Mouse (Mus musculus): ENCODE measurements around the gene Rhbdl2.
A peak's percentile ranks its signal among the peaks of the same experiment; 100 is the strongest.

Gene Rhbdl2

DNA sequence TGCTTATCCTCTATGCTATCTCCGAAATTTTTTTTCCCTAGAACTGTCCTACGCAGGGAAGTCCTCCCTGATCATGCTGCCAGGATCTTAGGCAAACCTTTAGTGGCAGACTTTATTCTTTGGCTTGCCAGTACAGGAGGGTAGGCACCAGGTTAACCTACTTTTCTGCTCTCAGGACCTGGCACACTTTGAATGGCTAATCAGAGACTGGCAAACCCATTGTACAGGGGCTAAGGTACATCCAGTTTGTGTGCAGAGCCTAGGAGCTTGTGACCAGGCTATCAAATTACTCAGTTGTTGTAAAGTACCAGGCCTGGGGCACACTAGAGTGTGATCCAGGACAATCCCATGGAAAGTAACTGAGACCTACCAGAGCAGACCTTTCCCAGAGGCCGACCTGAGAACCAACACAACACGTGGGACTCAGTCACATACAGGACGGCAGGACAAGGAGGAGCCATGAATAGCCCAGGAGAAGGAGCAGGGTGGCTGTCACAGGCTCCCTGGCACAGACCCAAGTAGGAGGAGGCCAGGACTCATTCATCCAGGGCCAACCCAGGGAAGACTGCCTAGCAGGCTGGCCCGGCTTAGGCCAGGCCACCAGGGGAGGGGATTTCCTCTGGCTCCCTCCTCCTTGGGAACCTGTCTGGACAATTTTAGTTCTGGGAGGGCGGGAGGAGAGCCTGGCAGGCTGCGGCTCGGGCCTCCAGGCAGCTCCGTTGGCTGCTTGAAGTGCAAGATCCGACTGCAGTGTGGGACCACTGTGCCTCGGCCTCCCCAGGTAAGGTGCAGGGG, at the start of gene Rhbdl2:
TSS of gene Rhbdl2 (plus strand) at position 684 of the 795 bp plus-strand sequence.
- DNase-seq (ENCODE audit: low read depth, low spot score): peak; percentile 24

DNA sequence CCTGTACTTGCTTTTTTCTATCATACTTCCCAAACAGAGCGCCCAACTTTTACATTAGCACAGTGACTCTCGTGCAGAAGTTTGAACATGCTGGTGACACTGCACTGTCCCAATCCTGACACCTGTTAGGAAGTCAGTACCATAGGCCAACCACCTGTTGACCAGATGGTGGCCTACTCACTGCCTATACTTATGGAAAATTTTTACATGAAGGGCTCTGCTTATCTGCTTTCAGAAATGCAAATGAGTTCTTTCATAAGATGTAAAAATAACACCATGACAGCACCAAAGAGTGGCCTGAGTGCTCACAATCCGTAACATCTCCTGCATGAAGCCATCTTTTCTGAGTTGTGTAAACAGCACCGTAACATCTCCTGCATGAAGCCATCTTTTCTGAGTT, 49.0 kb upstream of the Rhbdl2 start:
- no peak for DNase-seq (ENCODE audit: low read depth, low spot score)

DNA sequence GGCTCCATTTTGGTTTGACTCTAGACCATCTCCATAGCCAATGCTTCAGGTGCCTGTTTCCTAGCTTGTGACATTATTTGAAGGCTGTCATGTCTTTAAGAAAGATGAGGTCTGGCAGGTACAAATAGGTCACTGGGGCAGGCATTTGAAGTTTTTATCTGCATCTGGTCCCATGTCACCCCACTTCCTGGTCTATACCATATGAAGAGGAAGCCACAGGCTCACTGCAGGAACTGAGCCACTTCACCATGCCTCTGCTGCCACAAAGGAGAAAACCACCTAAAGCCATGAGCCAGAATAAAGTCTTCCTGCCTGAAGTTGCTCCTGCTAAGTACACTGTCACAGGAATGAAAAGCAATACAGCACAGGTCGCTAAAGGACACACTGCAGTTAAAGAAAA, 44.8 kb upstream of the Rhbdl2 start:
- no peak for DNase-seq (ENCODE audit: low read depth, low spot score)

DNA sequence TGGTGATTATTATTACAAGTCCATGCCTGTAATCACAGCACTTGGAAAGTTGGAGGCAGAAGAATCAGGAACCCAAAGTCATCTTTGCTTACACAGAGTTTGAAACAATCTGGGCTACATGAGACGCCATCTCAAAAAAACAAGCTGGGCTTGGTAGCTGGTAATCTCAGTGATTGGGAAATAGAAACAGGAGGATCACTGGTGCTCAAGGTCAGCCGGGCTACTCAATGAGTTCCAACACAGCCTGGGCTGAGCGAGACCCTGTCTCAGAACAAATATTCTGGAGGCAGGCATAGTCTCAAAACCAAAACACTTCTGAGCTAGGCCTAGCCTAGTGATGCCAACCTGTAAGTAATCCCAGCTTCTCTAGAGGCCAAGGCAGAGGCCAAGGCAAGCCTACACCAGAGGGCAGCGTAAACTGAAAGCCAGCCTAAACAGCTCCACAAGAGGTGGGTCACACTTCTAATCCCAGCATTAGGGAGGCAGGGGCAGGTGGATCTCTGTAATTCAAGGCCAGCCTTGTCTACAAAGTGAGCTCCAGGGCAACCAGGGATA, 42.4 kb upstream of the Rhbdl2 start:
- DNase-seq (ENCODE audit: low read depth, low spot score): no peak

DNA sequence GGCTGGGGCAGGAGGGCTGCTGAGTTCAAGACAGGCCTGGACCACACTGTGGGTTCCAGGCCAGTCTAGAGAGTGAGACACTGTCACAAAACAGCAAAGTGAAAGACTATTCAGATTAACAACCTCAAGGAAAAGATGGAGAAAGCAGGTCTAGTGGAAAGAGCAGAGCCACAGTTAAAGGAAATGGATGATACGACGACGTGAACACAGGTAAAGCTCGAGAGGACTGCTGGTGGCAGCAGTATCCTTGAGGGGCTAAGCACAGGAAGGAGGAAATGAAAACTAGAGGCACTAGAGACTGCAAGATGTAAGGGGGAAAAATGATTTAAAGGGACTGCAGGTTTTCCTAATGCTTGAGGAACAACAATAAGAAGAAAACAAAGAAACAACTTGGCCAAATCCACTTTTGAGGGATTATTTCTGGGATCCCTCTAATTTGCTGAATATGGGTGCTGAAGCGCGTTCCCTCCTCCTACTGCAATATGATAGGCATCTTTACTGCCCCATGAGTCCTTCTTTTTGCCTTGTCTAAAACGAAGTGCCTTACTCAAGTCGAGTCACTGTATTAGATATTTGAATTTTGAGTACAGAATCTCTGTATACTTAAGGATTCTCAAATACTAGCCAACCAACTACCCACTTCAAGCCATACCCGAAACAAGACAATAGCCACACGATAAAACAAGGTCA, 38.8 kb upstream of the Rhbdl2 start:
- DNase-seq (ENCODE audit: low read depth, low spot score): no peak

DNA sequence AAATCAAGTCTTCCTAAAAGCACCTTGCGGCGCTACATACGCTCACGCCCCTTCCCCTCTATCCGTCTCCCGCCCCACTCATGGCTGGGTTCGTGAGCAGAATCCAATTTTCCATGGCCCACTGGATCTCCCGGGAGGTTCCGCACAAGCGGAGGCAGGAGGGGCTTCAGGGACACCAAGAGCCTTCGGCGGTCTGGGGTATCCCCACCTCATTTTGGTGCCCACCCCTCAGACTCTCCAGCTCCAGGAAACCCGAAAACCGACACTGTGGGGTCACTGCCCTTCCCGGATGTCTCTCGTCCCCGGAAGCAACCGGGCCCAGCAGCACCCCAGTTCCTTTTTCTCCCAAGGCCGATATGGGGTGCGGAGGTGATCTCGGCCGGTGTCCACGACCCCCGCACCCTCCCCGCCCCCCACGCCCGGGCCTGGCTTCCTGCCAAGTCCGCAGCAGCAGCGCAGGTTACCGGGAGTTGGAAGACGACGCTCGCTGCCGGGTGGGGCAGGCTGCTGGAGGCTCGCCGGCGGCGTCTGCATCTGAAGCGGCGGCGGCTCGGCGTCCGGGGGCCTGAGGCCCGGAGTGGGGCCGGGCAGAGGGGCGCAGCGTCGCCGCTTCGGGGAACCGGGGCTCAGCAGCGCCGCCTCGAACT, 38.1 kb upstream of the Rhbdl2 start:
- DNase-seq (ENCODE audit: low read depth, low spot score): no peak

DNA sequence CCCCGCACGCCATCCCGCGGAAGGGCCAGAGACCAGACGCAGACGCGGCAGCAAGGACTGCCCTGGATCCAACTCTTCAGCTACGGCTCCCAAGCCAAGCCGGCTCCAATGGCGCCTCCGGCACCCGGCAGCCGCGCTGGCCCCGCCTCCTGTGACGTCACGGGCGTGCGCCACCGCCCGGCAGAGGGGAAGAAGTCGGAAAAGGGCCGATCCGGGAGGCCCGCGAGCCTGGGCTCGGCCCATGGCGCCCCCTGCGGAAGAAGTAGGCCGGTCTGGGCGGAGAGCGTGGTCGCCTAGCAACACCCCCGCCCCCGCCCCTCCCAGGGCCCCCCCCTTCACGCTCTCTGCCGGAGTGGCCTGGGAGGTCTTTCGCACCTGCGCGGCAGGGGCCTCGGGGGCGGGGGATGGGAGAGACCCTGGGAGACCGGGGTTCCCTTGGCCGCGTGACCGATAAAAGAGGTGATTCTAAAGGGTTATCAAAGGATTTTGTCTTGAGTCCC, 37.5 kb upstream of the Rhbdl2 start, which contains the start of gene Akirin1:
TSS of gene Akirin1 (minus strand) at position 194 of the 500 bp plus-strand sequence.
- peak; percentile 92 for DNase-seq (ENCODE audit: low read depth, low spot score)

DNA sequence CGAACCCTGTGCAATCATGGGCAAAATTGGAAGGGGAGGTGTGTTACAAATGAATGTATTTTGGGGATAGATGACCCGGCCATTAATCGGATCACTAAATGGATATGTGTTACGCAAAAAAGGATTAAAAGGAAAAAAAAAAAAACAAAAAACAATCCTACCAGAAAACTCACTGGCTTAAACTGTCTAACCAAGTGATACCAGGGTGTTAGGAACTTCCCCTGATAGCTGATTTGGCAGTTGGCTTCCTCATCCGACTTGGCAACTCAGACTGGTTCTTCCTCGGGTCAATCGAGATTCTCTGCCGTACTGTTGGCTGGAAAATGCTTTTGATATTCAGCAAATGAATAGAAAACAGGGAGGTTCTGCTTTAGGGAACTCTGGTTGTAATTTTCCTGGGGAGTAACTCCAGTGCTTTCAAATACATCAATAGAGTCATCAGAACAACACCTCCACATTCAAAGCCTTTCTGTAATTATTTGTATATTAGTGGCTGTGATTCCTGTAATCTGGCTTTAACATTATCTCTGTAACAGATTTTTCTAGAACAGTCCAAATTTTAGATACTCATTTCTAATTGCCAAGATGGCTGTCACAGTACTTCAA, 36.9 kb upstream of the Rhbdl2 start:
- no peak for DNase-seq (ENCODE audit: low read depth, low spot score)

DNA sequence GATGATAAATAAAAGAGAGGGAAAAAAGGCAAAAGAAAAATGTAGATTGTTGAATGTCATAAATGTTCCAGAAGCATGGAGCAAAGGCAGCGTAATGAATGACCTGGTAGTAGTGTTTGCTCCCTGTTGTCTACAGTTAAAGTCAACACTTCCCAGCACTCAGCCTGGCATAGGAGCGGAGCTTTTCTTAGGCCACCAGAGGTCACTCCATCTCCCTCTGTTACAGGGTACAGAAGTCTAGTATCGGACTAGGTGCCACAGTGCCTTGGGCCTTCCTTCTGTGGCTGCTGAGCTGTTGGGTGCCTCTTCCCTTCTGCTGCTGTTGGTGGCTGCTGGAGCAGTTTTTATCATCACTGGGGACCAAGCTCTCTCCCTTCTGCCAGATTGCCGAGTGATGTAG, 29.4 kb upstream of the Rhbdl2 start:
- no peak for DNase-seq (ENCODE audit: low read depth, low spot score)

DNA sequence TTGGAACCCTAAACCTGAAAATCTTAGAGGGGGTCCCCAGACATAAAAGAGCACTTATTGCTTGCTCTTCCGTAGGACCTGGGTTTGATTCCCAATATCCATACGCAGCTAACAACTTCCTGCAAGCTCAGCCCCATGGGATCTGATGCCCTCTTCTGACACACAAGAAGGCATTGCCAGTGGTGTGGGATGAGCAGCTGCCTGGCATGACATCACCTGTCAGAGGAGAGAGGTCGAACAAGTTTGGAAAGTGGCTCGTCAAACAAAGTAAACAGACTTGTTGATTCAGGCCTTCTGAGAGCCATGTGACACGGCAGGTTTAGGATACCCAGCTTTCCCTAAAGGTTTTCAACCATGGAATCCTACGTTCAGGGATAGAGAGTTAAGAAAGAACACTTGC, 22.6 kb upstream of the Rhbdl2 start:
- DNase-seq (ENCODE audit: low read depth, low spot score): no peak

DNA sequence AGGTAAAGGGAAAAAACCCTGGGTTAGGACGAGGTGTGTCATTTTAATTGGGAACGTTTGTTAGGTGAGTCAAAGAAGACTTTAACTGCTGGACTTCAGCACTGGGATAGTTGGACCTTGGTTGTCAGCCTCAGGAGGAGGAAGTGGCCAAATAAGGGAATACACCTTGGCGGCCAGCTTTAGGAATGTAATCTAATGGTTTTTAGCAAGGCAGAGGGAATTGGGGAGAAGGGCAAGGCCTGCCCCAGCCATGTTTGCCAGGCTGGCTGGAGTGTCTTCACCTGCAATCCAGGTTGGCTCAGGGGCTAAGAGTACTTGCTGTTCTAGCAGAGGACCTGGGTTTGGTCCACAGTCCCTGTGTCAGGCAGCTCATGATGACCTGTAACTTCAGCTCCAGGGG, 19.9 kb upstream of the Rhbdl2 start:
- no peak for DNase-seq (ENCODE audit: low read depth, low spot score)

DNA sequence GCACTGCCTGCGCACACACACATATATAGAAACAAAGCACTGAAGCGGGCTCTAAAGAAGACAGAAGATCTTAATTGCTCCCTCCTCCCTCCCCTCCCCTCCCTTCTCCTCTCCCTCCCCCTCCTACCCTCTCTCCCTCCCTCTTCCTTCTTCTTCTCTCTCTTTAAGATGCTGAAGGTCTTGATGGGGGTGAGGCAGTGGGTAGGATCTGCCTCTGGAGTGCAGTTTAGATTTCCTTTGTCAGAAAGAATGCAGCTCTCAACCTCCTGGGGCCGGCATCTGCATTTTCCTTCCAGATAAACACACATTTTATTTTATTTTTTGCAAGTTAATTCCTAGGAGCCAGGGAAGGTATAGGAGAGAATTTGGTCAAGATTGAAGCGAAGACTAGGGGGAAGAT, 19.4 kb upstream of the Rhbdl2 start:
- no peak for DNase-seq (ENCODE audit: low read depth, low spot score)

DNA sequence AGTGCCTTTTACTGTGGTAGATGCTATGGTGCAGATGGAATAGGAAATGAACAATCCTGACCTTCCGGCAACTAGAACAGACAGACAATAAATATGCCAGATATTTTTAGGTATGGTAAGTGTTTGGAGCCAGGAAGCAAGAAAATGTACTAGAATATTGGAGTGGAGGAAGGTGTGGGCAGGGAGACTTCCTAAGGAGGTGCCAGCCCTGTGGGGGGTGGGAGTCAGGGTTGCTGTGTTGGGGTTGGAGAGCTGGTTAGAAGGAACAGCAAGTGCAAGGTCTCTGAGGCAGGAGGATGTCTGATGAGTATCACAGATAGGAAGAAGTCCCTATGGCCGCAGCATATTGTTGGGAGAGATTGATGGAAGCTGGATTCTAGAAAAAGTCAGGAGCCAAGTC, 5.0 kb downstream of the Rhbdl2 start:
- no peak for DNase-seq (ENCODE audit: low read depth, low spot score)

DNA sequence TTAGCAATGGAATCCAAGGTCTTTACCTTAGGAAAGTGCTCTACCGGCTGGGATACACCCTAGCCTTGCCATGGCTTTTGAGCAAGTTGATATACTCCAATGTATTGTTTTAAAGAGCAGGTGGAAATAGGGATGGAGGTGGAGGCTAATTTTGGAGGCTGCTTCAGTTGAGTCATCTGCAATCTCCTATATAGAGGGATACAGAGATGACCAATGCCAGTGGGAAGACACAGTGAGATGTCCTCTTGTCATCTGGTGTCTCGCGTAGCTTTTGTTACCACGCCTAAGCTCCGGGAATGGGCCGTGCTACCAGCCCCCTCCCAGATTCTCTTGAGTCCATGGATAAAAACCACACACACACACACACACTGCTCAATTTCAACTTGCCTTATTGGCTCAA, 5.5 kb downstream of the Rhbdl2 start:
- DNase-seq (ENCODE audit: low read depth, low spot score): no peak

DNA sequence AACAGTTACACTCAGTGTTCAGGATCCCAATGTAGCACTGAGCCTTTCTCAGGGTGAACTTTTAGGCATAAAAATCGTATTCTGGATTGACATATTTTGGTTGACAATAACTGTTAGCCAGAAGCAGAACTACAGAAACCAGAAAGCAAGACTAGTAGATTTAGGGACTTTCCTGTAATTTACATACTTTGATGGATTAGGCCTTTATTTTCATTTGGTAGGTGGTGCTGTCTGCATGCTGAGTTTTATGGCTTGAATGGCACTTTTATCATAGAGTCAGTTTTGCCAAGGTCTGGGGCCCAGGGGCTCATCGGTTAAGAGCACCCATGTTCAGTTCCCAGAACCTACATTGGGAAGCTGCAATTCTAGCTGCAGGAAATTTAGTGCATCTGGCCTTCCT, 7.4 kb downstream of the Rhbdl2 start:
- DNase-seq (ENCODE audit: low read depth, low spot score): no peak

DNA sequence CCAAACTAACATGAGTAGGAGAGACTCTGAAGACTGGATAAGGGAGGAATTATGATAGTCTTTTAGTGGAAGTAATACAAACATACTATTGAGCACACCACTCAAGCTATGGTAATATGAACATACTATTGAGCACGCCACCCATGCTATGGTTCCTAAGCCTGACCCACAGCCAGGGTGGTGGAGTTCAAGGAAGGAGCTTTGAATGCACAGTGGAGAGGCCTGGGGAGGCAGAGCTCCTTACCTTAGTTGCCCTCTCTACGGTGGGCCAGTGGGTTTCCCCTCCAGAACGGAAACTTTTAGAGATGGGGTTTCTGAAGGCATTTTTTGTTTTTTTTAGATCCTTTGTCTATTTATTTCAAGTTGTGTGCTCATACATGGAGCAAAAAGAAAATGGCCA, 9.7 kb downstream of the Rhbdl2 start:
- no peak for DNase-seq (ENCODE audit: low read depth, low spot score)

DNA sequence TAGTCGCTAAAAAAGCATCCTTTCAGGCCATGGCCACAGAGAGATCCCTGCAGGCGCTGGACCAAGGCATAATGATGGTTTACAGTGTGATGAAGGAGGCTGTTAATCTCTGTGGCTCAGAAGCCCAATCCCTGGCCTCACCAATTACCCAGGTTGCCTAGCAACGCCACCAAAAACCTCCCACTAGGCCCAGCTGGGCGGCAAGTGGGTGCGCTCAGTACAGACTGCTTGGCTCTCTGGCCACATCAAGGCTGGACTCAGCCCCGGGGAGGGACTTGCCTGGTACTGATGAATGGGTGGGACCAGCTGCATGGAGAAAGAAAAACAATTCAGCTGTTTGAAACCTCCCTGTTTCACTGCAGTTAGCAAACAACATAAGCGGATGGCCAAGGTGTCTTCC, 10.2 kb downstream of the Rhbdl2 start:
- peak; percentile 36 for DNase-seq (ENCODE audit: low read depth, low spot score)

DNA sequence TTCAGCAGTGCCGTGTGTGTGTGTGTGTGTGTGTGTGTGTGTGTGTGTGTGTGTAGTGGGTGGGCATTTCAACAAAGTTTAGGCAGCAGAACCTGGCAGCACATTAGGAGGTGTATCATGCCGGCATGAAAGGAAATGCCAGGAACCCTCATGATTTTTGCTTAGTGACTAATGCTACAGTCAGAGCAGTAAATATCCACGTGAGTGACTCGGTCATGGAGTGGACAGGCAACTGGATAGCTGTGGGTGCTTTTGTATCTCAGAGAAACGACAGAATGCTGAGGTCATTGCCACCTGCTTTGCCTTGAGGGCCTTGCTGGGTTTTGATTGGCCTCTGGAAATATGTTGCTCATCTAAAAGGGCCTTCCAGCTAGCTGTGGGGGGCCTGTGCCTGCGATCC, 16.0 kb downstream of the Rhbdl2 start:
- no peak for DNase-seq (ENCODE audit: low read depth, low spot score)

DNA sequence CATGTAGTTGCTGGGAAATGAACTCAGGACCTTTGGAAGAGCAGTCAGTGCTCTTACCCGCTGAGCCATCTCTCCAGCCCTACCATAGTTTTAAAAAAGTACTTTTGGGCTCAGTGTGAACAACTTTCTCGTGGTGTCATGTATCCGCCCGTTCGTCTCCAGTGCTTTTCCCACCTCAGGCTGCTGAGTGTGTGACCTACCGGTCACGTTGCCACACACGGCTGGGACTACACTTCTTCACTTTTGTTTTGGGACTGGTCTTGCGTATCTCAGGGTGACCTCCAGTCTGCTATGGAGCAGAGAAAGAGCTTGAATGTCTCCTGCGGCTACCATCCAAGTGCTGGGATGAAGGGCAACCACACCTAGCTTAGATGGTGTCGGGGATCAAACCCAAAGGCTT, 20.6 kb downstream of the Rhbdl2 start:
- DNase-seq (ENCODE audit: low read depth, low spot score): no peak

DNA sequence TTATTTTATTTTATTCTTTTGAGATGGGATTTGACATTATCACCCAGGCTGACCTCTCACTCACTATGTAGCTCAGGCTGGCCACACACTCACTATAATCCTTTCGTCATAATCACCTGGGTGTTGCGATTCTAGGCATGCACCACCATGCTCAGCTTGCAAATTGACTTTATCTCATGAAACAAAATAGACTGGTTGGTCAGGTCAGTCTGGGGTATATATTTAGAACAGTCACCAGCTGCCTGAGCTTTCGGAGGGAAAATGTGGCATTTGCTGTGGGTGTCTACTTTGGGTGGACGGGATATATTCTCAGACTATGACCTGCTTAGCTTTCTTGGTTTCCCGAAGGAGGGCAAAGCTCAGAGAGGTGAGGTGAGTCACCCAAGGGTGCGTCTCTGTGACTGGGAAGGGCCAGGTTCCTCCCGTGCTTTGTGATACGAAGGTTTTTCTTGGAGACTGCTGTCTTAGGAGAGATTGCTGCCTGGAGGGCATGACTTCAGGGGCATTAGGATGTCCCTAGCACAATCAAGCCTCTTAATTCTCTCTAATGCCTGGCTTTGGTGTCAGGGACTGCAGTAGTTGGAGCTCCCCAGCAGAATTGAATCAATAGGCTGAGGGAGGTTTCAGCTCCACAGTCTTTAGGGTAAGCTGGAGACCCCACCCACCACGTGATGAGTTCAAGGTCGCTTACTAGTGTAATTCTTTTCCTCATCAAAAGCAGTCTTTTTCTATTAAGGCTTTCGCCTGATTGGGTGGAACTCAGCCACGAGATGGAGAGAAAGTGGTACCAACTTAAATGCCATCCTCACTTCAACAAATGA, 23.0 kb downstream of the Rhbdl2 start:
- no peak for DNase-seq (ENCODE audit: low read depth, low spot score)

DNA sequence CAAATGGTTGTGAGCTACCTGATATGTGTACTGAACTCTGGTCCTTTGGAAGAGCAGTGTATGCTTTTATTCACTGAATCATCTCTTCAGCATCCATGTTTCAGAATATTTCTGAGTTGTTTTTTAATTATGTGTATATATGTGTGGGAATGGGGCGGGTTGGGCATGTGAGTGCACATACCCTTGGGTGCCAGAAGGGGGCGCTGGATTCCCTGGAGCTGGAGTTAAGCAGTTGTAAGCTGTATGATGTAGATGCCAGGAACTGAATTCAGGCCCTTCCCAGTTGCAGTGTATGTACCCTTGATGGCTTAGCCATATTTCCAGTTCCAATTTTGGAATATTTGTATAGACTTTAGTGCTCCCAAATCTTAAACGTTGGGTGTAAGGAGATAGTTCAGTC, 24.9 kb downstream of the Rhbdl2 start:
- no peak for DNase-seq (ENCODE audit: low read depth, low spot score)
